Mouse (Mus musculus) WW6 (cell line): ENCODE measurements around the gene Mapk3.

Experiments used
- DNase-seq: peaks from one replicate; pipeline ENCODE4 v3.0.0-alpha.2; 2013; ENCODE audit warnings: low read depth, low spot score

The Mapk3 gene

GRCm38 (mm10) chr7:126782693-126783092 is 23.3 kb downstream of the Mapk3 start:
- DNase-seq, result no peak

- DNase-seq, result no peak
Measured at GRCm38 (mm10) chr7:126784469-126784868, 25.1 kb downstream of the Mapk3 start.

- DNase-seq, result no peak
Measured at GRCm38 (mm10) chr7:126785056-126785455, 25.7 kb downstream of the Mapk3 start.

- DNase-seq, result no peak
Measured at GRCm38 (mm10) chr7:126786142-126786541, 26.7 kb downstream of the Mapk3 start.

GRCm38 (mm10) chr7:126789141-126789540 is 29.7 kb downstream of the Mapk3 start:
- DNase-seq, result no peak

- DNase-seq, result peak; percentile 92
Measured at GRCm38 (mm10) chr7:126791851-126792720, 32.7 kb downstream of the Mapk3 start, which contains the start of gene Ppp4c. Ppp4c (minus strand) TSS chr7:126792496.

- no peak for DNase-seq
Measured at GRCm38 (mm10) chr7:126792721-126793443, 33.5 kb downstream of the Mapk3 start.

- DNase-seq, result no peak
Measured at GRCm38 (mm10) chr7:126793456-126794270, 34.3 kb downstream of the Mapk3 start.

- DNase-seq, result no peak
Measured at GRCm38 (mm10) chr7:126794271-126794605, 34.8 kb downstream of the Mapk3 start.

GRCm38 (mm10) chr7:126795387-126796317 is 36.3 kb downstream of the Mapk3 start:
- no peak for DNase-seq

GRCm38 (mm10) chr7:126796350-126796932 is 37.0 kb downstream of the Mapk3 start:
- no peak for DNase-seq

- DNase-seq, result no peak
Measured at GRCm38 (mm10) chr7:126797411-126798126, 38.2 kb downstream of the Mapk3 start, which contains the start of gene Fam57b. Fam57b (plus strand) TSS chr7:126797668.

GRCm38 (mm10) chr7:126798127-126799049 is 39.0 kb downstream of the Mapk3 start:
- DNase-seq, result no peak

- DNase-seq, result peak; percentile 92
Measured at GRCm38 (mm10) chr7:126799050-126799467, 39.7 kb downstream of the Mapk3 start.

GRCm38 (mm10) chr7:126799468-126800268 is 40.3 kb downstream of the Mapk3 start:
- peak; percentile 75 for DNase-seq

- DNase-seq, result no peak
Measured at GRCm38 (mm10) chr7:126800269-126801056, 41.1 kb downstream of the Mapk3 start.

GRCm38 (mm10) chr7:126801057-126801422 is 41.6 kb downstream of the Mapk3 start:
- DNase-seq, result no peak
